Mouse (Mus musculus) activated CD4-positive, CD25-positive, alpha-beta regulatory T cell, adult 9 weeks (primary cell): ENCODE measurements around the gene Socs1. TPM values are rescaled to one million over a fixed set of nuclear protein-coding genes. Genes with fewer than 3 reads are reported as not detected.

Experiments used
- polyA plus RNA-seq: library from polyadenylated mRNA; unstranded; fragments of 100-300 nt; shearing (Covaris generic); gene quantifications from one replicate; pipeline ENCODE4 v1.2.1, GENCODE M21; 2017

Gene Socs1
- 12.4 TPM for polyA plus RNA-seq

DNA sequence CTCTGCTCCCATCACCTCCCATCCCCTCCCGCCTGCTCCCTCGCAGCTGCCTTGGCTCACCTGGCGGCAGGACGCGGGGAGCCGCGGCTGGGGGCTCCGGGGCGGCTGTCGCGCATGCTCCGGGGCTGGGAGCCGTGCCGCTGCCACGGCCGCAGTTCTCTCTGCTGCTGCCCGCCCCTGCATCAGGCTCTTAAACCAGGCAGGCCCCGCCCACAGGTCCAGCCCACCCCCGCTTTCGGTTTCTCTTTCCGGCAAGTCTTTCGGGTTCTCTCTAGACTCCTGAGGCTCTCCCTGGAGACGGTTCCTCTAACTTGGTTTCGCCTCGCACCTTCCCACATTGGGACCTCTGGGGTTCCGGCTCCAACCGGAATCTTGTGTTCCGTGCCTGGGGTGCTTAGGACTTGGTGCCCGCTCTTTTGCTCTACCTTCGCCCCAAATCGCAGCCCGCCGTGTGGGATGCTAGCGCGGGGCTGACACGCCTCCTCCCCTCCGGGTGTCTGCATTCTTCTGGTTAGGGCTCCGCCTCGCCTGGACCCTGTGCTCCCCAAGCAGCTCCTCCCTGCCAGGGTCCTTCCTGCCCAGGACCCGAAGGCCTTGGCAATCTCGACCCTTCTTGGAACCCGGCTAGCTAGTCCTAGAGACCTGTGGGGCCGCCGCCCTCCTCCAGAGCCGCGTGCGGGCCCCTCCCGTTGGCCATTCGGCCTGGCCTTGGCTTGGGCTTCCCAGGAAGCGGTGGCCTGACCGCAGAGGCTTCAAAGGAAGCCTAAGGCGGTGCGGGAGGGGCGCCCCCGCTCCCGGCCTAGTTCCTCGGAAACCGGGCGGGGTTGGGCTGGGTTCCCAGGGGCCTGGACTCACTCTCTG lies at the start of gene Socs1:
TSS of gene Socs1 (minus strand) at position 166 of the 861 bp plus-strand sequence.

DNA sequence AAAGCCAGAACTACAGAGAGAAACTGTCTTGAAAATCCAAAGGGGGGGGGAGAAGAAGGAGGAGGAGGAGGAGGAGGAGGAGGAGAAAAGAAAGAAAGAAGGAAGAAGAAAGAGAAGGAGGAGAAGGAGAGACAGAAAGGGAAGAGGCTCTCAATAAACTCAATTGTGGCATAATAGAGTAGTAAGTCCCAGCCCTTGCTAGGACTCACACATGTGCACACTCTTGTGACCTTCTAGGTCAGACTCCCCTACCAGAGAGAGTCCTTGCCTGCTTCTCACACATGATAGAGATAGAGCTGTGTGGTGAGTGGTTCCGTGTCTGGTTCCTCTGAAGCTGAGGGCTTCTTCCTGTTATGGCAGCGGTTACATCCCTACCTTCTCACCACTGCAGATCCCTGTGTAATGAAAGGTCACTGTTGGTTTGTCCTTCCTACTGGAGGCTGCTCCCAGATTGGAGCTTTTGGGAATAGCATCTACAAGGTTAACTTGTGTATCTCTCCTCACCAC lies 27.6 kb upstream of the Socs1 start, which contains the start of gene Gm11172:
TSS of gene Gm11172 (plus strand) at position 51 of the 507 bp plus-strand sequence.

GRCm38 (mm10) chr16:10805789-10806527 lies 20.6 kb upstream of the Socs1 start, which contains the start of gene Prm1:
TSS of gene Prm1 (minus strand) at chr16:10805839.

DNA sequence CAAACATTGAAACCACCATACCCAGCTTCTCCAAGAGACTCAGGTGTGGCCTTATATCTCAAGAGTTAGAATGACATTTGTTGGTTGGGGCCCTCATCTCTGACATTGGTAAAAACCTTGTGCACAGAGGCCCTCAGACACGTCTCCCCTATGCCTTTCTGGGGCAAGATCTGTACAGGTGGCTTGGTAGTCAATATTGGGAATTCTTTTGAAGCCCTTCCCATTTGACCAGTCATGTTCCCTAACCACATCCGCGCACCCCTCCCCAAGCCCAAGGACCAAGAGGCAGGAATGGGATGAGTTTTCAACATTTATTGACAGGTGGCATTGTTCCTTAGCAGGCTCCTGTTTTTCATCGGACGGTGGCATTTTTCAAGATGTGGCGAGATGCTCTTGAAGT lies 10.7 kb upstream of the Socs1 start, which contains the start of gene Prm2:
TSS of gene Prm2 (minus strand) at position 101 of the 400 bp plus-strand sequence.

DNA sequence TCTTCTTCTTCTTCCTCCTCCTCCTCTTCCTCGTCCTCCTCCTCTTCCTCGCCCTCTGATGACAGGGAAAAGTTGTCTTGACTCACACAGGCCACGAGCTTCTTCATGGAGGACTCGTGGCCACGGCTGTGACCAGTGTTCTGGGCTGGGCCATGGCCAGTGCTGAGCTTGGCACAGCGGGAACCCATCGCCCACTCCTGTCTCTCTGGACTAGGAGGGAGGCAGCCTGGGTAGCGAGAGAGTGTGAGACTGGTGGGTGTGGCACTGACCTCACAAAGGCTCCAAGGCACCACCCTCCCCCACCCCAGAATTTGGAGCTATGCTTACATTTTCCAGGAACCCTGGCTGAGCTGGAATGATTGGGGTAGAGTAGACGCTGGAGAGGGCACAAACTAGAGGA lies 5.4 kb upstream of the Socs1 start, which contains the start of gene Prm3:
TSS of gene Prm3 (minus strand) at position 213 of the 400 bp plus-strand sequence.

GRCm38 (mm10) chr16:10788271-10788670 lies 2.9 kb upstream of the Socs1 start, which contains the start of gene Tnp2:
TSS of gene Tnp2 (minus strand) at chr16:10788660.

Other genes with a start within 250 kb of the Socs1 start
- gene Dexi, start 242.5 kb downstream of the Socs1 start, polyA plus RNA-seq: 3.0 TPM
- 27.8 TPM for gene Clec16a, start 240.2 kb downstream of the Socs1 start, polyA plus RNA-seq
- 4.9 TPM for gene Tnp2, start 3.1 kb upstream of the Socs1 start, polyA plus RNA-seq
- gene Prm3, start 5.4 kb upstream of the Socs1 start, polyA plus RNA-seq: not detected
- 0.46 TPM for gene Prm2, start 10.6 kb upstream of the Socs1 start, polyA plus RNA-seq
- gene Prm1, start 20.3 kb upstream of the Socs1 start, polyA plus RNA-seq: 2.9 TPM
- not detected for gene Gm11172, start 27.4 kb upstream of the Socs1 start, polyA plus RNA-seq
- 0.46 TPM for gene Rmi2, start 49.5 kb upstream of the Socs1 start, polyA plus RNA-seq